Mouse (Mus musculus) layer of hippocampus, postnatal 14 days (tissue): Measurements from ENCODE around the gene Cacnb1. TPM values are rescaled to one million over a fixed set of nuclear protein-coding genes. Genes with fewer than 3 reads are reported as not detected.

ENCODE experiments used
- DNase-seq, 2 experiments: peaks; one replicate each; pipeline ENCODE4 v3.0.0; 2021 to 2022; ENCODE audit warnings: low spot score in 2 of 2, mixed read lengths in 1 of 2
- total RNA-seq, 2 experiments: library from RNA; stranded (reverse); gene quantifications; 2 replicates each; pipeline ENCODE4 v1.2.3; 2021

Gene Cacnb1
- total RNA-seq, 2 experiments from 2014 or later = 128 to 131 TPM

DNA sequence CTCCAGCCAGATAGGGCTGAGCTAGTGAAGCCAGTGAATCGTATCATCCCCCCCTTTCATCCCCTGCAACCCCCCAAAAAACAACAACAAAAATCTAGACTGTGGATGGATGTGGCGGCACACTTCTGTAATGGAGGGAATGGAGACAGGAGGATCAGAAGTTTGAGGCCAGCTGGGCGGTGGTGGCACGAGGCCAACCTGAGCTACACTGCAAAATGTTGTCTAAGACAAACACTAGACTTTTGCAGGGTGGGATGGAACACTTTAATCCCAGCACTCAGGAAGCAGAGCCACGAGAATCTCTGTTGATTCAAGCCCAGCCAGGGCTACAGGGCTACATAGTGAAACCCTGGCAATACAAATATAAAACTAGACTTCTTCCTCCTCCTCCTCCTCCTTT is 21.2 kb upstream of the Cacnb1 start:
- DNase-seq = no peak

DNA sequence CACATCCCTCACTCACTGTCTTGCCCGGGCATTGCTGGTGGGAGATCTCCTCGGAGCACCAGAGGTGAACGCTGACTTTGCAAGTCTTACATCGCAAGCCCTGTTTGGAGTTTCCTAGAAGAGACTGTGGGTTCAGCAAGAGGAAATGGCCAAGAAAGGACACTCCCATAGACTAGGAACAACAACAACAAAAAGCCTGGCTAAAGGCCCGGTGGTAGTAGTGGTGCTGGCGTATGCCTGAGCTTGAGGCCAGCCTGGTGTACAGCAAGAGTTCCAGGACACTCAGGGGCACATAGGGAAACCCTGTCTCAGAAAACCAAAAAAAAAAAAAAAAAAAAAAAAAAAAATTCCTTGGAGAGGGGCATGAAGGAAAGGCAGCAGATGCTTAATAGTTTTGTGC is 19.9 kb upstream of the Cacnb1 start:
- no peak for DNase-seq

DNA sequence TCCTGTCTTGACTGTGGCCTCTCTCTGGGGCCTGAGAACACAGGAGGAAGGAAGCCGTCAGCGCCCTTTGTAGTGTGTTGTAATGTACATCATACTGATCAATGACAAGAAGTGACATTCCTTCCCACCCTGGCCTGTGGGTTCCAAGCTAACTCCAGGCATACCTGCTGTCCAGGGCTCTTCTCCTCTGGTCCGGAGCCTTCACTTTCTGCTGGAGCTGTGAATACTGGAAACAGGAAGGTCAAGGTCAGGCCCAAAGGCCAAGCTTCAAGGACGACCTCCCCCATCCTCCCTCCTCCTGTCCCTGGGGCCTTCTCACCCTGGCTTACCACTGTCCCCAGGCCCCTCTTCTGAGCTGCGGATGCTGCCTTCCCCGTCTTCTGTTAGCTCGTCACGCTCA is 18.1 kb upstream of the Cacnb1 start:
- no peak for DNase-seq

DNA sequence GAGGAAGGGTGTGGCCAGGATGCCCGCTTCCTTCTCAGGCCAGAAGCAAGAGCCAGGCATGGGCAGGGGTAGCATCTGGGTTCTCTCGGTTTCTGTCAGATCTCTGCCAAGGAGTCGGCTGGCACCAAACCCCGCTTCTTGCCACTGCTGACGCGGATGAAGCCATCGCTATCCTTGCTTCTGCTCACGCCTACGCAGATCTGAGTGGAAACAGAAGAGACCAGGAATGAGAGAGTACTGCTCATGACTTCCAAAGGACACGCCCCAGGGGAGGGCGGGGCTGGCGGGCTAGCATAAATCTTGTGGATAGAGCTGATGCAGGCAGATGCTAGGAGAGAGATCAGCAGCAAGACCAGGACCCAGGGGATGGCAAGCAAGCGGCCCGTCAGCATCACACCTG is 15.0 kb upstream of the Cacnb1 start:
- DNase-seq = no peak

DNA sequence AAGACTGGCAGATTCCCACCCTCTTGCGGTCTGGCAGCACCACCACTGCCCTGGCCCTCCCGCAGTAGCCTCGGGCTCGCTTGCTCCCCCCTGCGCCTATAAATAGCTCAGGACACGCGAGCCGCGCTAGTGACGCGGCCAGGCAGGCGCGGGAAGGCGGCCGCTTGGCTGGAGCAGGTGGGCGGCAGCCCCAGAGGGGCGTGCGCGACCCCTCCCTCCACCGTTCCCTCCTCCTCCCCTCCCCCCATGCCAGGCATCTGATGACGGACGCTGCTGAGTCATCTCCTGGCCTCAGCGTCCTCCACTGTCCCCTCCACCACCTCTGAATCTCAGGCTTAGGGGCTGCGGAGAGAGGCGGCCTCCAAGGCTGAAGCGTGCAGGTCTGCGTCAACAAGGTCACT is 13.1 kb upstream of the Cacnb1 start:
- no peak for DNase-seq

DNA sequence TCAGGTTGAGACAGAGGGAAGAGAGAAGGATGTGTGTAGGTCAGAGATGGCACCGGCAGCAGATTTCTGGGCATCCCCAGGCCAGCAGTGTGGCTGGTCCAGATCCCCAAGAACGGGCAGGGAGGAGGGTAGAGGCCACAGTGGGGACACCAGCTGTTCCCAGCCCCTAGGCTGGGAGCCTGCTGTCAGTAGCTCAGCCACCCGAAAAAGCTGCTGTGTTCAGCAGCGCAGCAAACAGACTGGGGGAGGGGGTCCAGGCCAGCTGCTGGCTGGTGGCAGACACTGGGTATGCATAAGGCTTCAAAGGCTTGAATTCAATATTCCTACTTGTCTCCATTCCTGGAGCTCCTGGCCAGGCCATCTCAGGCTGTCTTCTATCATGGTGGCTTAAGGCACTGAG is 12.0 kb upstream of the Cacnb1 start:
- no peak for DNase-seq

DNA sequence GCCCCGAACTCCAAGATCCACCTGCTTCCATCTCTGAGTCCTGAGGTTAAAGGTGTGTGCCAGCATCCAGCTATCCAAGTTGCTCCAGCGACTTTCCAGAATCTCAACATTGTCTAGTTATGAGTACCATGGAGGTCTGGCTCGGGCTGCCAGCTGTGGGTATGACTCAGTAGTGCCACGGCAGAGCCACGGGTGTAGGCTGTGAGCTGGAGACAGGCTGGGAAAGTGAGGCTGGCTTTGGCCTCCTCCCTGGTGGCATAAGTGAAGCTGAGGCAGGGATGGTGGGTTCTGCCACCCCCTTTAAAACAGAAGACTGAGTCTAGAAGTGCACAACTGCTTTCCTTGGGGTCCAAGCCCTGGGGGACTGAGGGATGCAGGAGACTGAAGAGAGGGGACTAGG is 11.2 kb upstream of the Cacnb1 start:
- no peak for DNase-seq

DNA sequence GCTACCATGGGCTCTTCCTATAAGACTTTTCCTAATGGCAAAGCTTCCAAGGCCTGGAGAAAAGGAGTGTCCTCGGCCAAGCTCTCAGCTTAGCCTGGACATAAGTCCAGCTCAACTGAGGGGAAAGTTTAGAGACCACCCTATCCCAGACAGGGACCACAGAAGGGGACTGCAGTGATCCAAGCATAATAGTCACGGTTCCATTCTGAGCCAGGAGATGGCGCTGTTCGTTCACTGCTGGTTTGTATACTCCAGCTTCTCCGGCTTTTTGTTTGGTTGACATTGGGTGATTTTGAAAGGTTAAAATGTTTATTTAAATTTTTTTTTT is 8.6 kb upstream of the Cacnb1 start:
- DNase-seq = peak; percentile 82 to 85

DNA sequence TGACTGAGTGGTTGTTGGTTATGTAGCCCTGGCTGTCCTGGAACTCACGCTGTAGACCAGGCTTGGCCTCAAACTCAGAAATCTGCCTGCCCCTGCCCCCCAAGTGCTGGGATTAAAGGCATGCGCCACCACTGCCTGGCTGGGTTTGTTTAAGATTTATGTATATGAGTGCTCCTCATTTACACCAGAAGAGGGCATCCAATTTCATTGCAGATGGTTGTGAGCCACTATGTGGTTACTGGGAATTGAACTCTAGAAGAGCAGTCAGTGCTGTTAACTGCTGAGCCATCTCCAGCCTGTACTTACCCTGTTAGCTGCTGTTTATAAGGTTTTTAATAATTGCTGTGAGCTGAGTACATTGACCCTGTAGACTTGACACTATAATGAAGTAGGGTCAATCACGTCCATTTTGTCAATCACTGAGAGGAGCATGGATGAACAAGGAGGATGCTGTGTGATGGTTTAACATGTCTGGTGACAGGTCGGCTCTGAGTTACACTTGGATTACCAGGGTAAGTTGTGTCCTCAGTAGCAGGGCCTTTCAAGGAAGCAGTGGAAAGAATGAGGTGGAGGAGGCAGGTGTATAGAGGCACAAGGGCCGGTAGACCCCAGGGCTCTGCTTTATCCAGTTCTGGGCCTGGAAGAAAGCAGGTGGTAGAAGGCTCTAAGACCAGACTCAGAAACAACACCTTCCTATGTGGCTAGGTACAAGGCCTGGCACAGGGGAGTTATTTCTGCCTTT is 8.0 kb upstream of the Cacnb1 start:
- DNase-seq = no peak

DNA sequence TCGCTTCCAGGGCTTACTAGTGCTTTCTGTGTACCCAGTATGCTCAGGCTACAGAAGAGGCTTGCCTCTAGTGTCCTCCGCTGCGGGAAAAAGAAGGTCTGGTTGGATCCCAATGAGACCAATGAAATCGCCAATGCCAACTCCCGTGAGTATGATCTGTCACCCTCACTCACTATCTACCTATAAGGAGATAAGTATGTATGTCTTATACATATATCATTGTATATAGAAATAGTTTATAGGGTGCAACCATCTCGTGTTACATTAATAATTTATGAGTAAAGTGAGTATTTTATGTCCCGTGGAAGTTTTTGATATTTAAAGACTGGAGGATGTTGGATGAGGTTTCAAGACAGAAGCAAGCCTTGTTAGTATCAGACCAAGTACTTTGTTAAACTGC is 5.0 kb upstream of the Cacnb1 start:
- DNase-seq = no peak

DNA sequence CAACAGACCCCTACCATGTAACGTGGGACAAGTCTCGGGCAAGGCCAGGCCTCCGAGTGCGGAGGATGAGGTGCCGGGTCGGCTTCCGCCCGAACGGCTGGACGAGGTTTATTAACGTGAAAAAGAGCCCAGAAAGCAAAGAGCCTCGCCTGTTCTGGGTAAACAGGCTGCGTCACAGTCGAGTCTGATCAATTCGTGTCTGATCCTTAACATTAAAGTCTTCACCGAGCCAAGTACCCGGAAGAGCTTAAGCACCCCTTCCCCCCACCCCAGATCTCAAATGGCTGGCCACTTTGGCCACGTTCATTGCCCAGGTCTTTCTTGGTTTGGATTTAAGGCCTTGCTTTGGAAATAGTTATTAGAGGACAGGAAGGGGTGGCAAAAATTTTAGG is 4.5 kb upstream of the Cacnb1 start:
- no peak for DNase-seq

DNA sequence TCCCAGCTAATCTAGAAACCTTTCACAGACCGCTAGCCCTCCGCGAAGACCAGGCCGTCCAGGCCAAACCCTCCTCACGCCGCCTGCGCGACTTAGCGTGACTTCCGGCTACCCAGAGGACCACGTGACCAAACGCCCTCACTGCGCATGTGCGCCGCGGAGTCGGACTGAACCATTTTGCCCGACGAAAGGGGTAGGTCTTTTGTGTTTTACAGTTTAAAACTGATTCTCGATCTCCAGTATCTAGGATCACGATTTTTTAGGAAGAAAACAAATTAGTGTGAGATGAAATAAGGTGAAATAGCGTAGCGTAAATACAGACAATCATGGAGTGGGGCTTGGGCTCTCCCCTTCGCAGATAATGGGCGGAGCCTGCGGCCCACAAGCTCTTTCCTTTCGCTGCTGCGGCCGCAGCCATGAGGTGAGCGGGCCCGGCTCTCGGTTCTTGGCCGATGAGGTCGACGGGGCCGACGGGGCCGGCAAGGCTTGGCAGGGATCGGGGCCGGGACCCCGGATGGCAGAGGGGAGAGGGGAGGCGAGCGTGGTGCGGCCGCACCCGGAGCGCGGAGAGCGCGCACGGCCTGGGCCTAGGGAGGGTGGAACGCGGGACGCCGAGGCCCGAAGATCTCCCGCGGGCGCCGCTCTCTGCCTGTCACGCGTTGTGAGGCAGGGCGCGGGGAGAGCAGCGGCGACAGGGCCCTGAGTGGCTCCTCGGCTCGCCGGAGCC is 3.9 kb upstream of the Cacnb1 start, which contains the start of gene Rpl19:
Rpl19 (plus strand) TSS at position 141 of the 727 bp plus-strand sequence.
- peak; percentile 95 for DNase-seq

DNA sequence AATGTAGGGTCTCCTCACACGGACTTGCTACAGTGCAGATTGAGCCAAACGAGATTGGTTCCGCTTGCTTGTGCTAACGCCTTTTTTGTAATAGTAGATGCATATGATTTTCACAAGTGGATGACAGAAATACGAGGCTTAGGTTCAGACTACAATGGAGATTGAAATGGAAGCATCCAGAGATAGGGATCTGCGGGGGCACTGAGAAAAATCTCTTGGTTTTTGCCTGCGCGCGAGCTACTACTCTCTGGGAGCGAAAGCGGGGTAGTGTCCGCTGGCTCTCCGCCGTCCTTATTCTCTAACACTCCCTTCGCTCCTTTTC is 3.4 kb upstream of the Cacnb1 start:
- no peak for DNase-seq

DNA sequence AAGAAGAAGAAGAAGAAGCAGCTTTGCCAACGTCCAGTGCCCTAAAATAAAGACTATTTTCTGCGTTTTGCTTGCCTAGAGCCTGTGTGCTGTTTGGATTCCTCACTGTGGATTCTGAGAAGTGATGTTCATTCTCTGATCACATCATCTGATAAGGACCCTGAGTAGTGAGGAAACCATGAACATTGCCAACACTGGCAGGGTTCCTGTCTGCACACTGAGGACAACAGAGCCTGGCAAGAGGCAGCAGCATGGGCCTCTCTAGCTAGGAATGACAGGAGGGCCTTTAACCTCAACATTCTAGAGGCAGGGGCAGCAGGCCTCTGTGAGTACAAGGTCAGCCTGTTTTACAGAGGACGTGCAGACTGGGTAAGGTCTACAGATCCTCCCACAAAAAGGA is 1.7 kb upstream of the Cacnb1 start:
- no peak for DNase-seq

DNA sequence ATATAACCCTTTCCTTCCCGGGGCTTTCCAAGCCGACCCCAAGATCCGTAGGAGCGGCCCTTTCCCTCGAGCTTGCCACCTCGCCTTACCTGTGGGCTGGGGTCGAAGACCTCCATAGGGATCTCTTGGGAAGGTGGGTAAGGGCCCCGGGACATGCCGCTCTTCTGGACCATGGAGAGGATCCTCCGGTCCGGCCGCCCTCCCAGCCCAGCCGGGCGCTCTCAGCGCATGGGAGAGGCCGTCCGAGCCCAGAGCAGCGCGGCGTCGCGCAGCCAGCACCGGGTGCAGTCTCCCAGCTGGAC is 630 bp downstream of the Cacnb1 start:
- no peak for DNase-seq

DNA sequence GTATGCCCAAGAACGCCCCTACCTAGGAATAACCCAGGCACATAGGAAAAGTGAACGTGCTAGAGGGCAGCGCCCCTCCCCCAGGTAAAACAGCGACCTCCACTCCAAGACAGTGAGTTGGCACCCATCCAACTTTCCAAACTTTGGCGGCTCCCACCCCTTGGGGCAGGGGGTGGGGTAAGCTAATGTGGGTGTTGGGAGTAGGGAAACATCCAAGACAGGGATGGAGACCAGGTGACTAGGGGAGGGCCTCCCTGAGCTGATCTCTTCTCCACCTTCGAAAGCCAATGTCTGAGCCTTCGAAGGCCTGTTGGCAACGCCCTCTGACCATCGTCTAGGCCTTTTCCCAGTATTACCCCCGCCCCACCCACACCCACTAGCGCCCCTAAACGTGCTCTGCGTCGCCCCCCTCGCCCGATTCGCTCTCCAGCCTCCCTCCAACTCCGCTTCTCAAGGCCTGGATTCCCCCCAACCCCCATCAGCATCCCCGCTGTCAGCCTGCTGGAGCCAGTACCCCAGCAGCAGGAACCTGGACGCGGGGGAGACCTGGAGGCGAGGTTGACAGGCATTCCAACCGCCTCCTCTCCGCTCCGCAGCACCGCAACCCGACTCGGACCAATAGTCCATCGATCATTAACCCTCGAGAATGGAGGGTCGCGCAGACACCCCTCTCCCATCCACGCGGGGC is 1.1 kb downstream of the Cacnb1 start:
- peak in 1 of 2 experiments; percentile 72 for DNase-seq

DNA sequence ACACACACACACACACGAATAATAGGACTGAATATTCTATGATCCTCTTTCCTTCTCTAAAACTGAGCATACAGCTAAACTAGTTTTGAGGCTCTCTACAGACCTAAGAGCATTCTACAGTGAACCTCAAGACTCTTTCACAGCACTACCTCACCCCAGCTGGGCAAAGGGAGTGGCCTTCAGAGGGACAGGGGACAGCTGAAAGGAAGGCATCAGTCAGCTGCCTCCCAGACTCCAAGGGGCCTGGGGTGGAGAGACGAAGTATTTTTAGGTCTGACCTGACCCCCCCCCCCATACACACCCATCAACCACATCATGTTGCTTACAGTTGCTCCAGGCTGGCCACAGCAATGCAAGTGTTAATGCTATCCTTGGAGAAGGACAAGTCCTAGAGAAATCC is 1.7 kb downstream of the Cacnb1 start:
- DNase-seq = no peak

DNA sequence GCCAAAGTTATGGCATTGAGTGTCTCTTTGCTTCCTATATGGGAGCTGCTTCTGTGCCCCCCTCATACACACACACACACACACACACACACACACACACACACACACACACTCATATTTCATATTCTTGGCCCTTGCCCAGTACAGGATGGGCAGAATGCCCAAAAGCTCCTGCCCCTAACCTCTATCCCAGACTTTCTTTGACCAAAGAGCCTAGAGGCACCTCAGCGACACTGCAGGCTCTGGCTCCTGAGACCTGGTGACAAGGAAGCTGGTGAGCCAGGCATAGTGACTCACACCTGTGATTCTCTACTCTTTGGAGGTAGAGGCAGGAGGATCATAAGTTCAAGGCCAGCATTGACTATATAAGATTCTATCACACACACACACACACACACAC is 2.1 kb downstream of the Cacnb1 start:
- DNase-seq = no peak

DNA sequence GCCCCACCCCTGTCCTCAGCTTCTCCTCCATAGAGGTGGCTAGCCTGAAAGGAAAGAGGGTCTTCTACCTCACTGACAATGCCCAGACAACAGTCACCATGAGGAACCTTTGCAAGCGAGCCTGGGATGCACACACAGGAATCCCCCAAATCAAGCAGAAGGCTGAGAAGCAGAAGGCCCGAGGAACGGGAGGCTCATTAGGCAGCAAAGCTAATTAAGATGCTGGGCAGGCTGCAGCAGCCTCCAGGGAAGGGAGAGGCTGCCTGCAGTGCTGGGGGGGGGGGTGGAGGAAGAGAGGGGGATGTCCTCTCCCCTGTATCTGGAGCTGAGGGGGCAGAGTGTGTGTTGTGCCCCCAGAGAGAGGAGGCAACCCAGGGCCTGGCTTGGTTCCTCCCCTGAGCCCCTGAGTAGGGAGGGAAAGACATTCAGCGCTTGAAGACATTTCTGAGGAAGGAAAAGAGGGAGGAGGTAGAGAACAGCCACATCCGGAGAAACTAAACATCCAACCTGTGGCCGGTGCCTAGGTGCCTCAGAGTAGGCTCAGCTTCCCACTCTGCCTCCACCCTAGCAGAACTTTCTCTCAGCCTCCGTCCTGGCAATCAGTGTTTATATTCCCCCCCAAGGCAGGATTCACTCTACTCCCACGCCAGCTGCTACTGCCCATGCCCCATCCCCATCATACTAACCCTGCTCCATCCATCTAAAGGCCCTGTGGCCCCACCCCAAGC is 2.8 kb downstream of the Cacnb1 start:
- DNase-seq = no peak

DNA sequence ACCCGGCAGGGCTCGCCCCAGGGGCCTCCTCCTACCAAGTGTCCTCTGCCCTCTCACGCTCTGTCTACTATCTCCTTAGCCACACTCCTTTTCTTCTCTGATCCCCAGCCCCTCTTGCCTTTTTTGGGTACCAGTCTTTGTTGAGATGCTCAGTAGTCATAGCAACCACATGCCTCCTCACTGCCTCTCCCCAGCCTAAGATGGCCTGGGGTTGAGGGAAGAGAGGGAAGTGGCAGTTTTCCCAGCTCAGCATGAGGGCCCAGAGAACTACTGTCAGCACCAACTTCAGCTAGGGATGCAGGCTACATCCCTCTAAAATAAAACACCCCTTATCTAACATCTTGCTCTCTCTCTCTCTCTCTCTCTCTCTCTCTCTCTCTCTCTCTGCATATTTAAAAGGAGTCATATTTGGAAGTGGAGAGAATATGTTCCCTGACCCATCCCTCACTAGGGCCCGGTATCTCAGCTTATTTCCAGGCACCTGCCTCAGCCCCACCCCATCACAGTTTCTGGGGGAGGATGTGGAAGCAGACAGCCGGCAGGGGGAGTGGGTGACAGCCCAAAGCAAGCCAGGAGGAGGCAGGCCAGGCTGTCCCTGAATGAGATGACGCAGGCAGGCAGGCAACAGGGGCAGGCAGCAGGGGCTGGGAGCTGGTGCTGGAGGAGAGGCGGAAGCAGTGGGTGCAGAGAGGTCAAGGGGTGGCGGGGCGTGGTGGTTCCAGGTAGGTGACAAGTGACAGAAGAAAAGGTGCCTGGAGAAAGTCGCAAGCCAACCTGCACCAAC is 3.8 kb downstream of the Cacnb1 start:
- DNase-seq = peak; percentile 69 to 83

DNA sequence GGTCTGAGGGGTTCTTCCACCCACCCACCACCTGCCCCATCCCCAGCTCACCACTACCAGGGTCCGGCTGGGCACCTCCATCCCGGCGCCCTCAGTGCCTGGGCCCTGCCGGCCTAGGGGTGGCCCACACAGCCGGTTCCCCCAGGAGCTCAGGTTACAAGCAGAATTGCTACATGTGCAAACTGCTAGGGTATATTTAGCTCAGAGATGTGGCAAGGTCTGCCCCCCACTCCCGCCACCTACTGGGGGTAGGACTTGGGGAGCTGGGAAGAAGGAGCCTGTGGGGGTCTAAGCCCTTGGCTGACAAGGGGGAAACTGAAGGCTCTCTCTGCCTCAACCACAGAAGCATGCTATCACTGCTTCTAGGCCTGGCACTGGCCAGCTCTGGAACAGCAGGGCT is 4.6 kb downstream of the Cacnb1 start:
- no peak for DNase-seq
